Mouse (Mus musculus) kidney, embryonic 14.5 days (tissue): ENCODE measurements around the gene Hoxa3. TPM values are rescaled to one million over a fixed set of nuclear protein-coding genes. Genes with fewer than 3 reads are reported as not detected.

Experiments
- ATAC-seq: fragments of 200-750 bp; cut with Nextera tagmentation; 2 replicates; pipeline ENCODE4 v1.8.0; 2017; ENCODE audit warnings: moderate number of reproducible peaks, mild to moderate bottlenecking, moderate TSS enrichment, moderate library complexity; ENCODE audit not compliant: low FRiP score, low TSS enrichment
- H3K27ac ChIP-seq: fragments of 300-500 bp; sonication (generic); 2 replicates; pipeline ENCODE4 v1.5.1; 2014; ENCODE audit warnings: low read depth, mild to moderate bottlenecking, low read length, moderate library complexity, mixed read lengths
- H3K27me3 ChIP-seq: fragments of 300-500 bp; sonication (generic); 2 replicates; pipeline ENCODE4 v1.6.1; 2014; ENCODE audit warnings: mild to moderate bottlenecking, low read length; ENCODE audit not compliant: control insufficient read depth, insufficient read depth
- H3K36me3 ChIP-seq: fragments of 300-500 bp; sonication (generic); 2 replicates; pipeline ENCODE4 v1.6.1; 2014; ENCODE audit warnings: low read length, mixed read lengths; ENCODE audit not compliant: control insufficient read depth, insufficient read depth
- H3K4me1 ChIP-seq: fragments of 300-500 bp; sonication (generic); 2 replicates; pipeline ENCODE4 v1.6.1; 2014; ENCODE audit warnings: low read length, mixed read lengths; ENCODE audit not compliant: control insufficient read depth, insufficient read depth
- H3K4me2 ChIP-seq: fragments of 300-500 bp; sonication (generic); replicated peaks from 2 replicates; pipeline ENCODE4 v1.6.1; 2014; ENCODE audit warnings: low read depth, mild to moderate bottlenecking, low read length
- H3K4me3 ChIP-seq: fragments of 300-500 bp; sonication (generic); 2 replicates; pipeline ENCODE4 v1.5.1; 2014; ENCODE audit warnings: mild to moderate bottlenecking, low read length
- H3K9ac ChIP-seq: fragments of 300-500 bp; sonication (generic); 2 replicates; pipeline ENCODE4 v1.6.1; 2014; ENCODE audit warnings: low read depth, mild to moderate bottlenecking, low read length, moderate library complexity
- H3K9me3 ChIP-seq: fragments of 300-500 bp; sonication (generic); 2 replicates; pipeline ENCODE4 v1.6.1; 2016; ENCODE audit warnings: low read length; ENCODE audit not compliant: control insufficient read depth
- WGBS: fragments of 180-500 bp; shearing (Covaris S2); extraction: QIAGEN DNeasy Blood & Tissue Kit; methylation state at CpG from one replicate; pipeline ENCODE4 v1.1.7; 2014; 5-methylcytosine and 5-hydroxymethylcytosine counted together
- polyA plus RNA-seq: library from polyadenylated mRNA; unstranded; fragments of >200 nt; fragmentation: Nextera tagmentation; extraction: Ambion mirVana; gene quantifications from 2 replicates; pipeline ENCODE4 v1.2.1, GENCODE M21; 2014

The Hoxa3 gene
- polyA plus RNA-seq, 1 experiment from 2014 or later = 13.6 TPM

GRCm38 (mm10) chr6:52218643-52219215, 5.6 kb upstream of the Hoxa3 start:
- H3K27me3 ChIP-seq = 0 out of 2 replicates have a peak, but pooled peaks cover 7% of the 10 kb centered on the region
- 0 out of 2 replicates have a peak, but pooled peaks have one; percentile 4 for ATAC-seq
- peaks cover 50% of the 10 kb centered on the region for H3K4me1 ChIP-seq
- H3K27ac ChIP-seq = peak overlapping the region; percentile 98
- H3K4me2 ChIP-seq = peak overlapping the region; percentile 97
- H3K36me3 ChIP-seq = peaks cover 3% of the 10 kb centered on the region; the same call in 1 of the 2 replicates
- WGBS = 10% methylated on average over 14 of the region's 14 CpGs
- H3K9ac ChIP-seq = peak overlapping the region; percentile 87
- no peaks in the 10 kb centered on the region for H3K9me3 ChIP-seq
- H3K4me3 ChIP-seq = peak overlapping the region; percentile 64

- peaks cover 50% of the 10 kb centered on the region for H3K4me1 ChIP-seq
These were observed 4.9 kb upstream of the Hoxa3 start for GRCm38 (mm10) chr6:52217895-52218642.

GRCm38 (mm10) chr6:52217459-52217768, 4.3 kb upstream of the Hoxa3 start:
- H3K27ac ChIP-seq = peak overlapping the region; percentile 98
- ATAC-seq = peak; percentile 79
- no peaks in the 10 kb centered on the region; the same call in 1 of the 2 replicates for H3K36me3 ChIP-seq
- H3K9me3 ChIP-seq = no peaks in the 10 kb centered on the region
- peak overlapping the region; percentile 95 for H3K9ac ChIP-seq
- H3K4me2 ChIP-seq = peak overlapping the region; percentile 97
- peak overlapping the region; percentile 64 for H3K4me3 ChIP-seq
- under 1% methylated on average over 25 of the region's 25 CpGs for WGBS
- H3K4me1 ChIP-seq = peaks cover 50% of the 10 kb centered on the region
- 0 out of 2 replicates have a peak, but pooled peaks cover 7% of the 10 kb centered on the region for H3K27me3 ChIP-seq

More at GRCm38 (mm10) chr6:52217895-52218642, 4.9 kb upstream of the Hoxa3 start:
- H3K9ac ChIP-seq = peak overlapping the region; percentile 87
- H3K4me3 ChIP-seq = peak overlapping the region; percentile 64
- WGBS = 8% methylated on average over 23 of the region's 23 CpGs
- H3K9me3 ChIP-seq = no peaks in the 10 kb centered on the region
- peak overlapping the region; percentile 97 for H3K4me2 ChIP-seq
- no peak for ATAC-seq
- peak overlapping the region; percentile 98 for H3K27ac ChIP-seq
- peaks cover 2% of the 10 kb centered on the region; the same call in 1 of the 2 replicates for H3K36me3 ChIP-seq
- 0 out of 2 replicates have a peak, but pooled peaks cover 7% of the 10 kb centered on the region for H3K27me3 ChIP-seq

GRCm38 (mm10) chr6:52216691-52217458, 3.7 kb upstream of the Hoxa3 start:
- H3K9me3 ChIP-seq = no peaks in the 10 kb centered on the region
- H3K27me3 ChIP-seq = 0 out of 2 replicates have a peak, but pooled peaks cover 3% of the 10 kb centered on the region
- WGBS = under 1% methylated on average over 60 of the region's 60 CpGs
- H3K36me3 ChIP-seq = no peaks in the 10 kb centered on the region; the same call in 1 of the 2 replicates
- peak overlapping the region; percentile 98 for H3K27ac ChIP-seq
- peak overlapping the region; percentile 97 for H3K4me2 ChIP-seq
- no peak for ATAC-seq
- H3K4me3 ChIP-seq = peak overlapping the region; percentile 64
- H3K4me1 ChIP-seq = peaks cover 46% of the 10 kb centered on the region
- H3K9ac ChIP-seq = peak overlapping the region; percentile 95

GRCm38 (mm10) chr6:52215771-52216535, 2.8 kb upstream of the Hoxa3 start:
- Histone ChIP-seq H3K27me3 (peaks cover 3% of the 10 kb centered on the region; the same call in 1 of the 2 replicates), H3K9me3 (no peaks in the 10 kb centered on the region), H3K4me3 (peak overlapping the region; percentile 64), H3K4me2 (peak overlapping the region; percentile 97), H3K36me3 (no peaks in the 10 kb centered on the region; the same call in 1 of the 2 replicates), H3K27ac (peak overlapping the region; percentile 98), H3K4me1 (peaks cover 46% of the 10 kb centered on the region), H3K9ac (peak overlapping the region; percentile 95)
- WGBS = under 1% methylated on average over 30 of the region's 30 CpGs
- ATAC-seq = no peak

GRCm38 (mm10) chr6:52215070-52215469, 1.9 kb upstream of the Hoxa3 start:
- WGBS = 24% methylated on average over 3 of the region's 3 CpGs
- Histone ChIP-seq H3K27ac (peak overlapping the region; percentile 27; the same call in 1 of the 2 replicates), H3K4me3 (peak overlapping the region; percentile 64; the same call in 1 of the 2 replicates), H3K4me1 (peaks cover 39% of the 10 kb centered on the region), H3K27me3 (peaks cover 2% of the 10 kb centered on the region; the same call in 1 of the 2 replicates), H3K36me3 (no peaks in the 10 kb centered on the region; the same call in 1 of the 2 replicates), H3K4me2 (peak overlapping the region; percentile 97), H3K9ac (peak overlapping the region; percentile 95), H3K9me3 (no peaks in the 10 kb centered on the region)
- ATAC-seq = no peak

- H3K4me1 ChIP-seq = peaks cover 36% of the 10 kb centered on the region
- peak overlapping the region; percentile 27; the same call in 1 of the 2 replicates for H3K27ac ChIP-seq
These were observed 1.1 kb upstream of the Hoxa3 start for GRCm38 (mm10) chr6:52214271-52214670.

More at GRCm38 (mm10) chr6:52214271-52214670, 1.1 kb upstream of the Hoxa3 start:
- Histone ChIP-seq H3K4me2 (peak overlapping the region; percentile 97), H3K9me3 (no peaks in the 10 kb centered on the region), H3K36me3 (no peaks in the 10 kb centered on the region; the same call in 1 of the 2 replicates), H3K4me3 (peak overlapping the region; percentile 15; the same call in 1 of the 2 replicates), H3K9ac (peak overlapping the region; percentile 91; the same call in 1 of the 2 replicates), H3K27me3 (no peaks in the 10 kb centered on the region; the same call in 1 of the 2 replicates)
- no peak for ATAC-seq
- 21% methylated on average over 5 of the region's 5 CpGs for WGBS
